Mouse (Mus musculus) small intestine, adult 2 months (tissue): ENCODE results near the gene Nfs1. TPM values are rescaled to one million over a fixed set of nuclear protein-coding genes. Genes with fewer than 3 reads are reported as not detected.
A peak's percentile ranks its signal among the peaks of the same experiment; 100 is the strongest.
"Not testable (repeated sequence)": the region's sequence is repeated elsewhere in the genome, so short reads cannot be mapped to it uniquely, and the experiment has no call there.

Experiments
- H3K27ac ChIP-seq: fragments of 200-500 bp; 2 replicates; pipeline ENCODE4 v1.5.1; 2012; ENCODE audit warnings: low read depth, low read length, control low read depth, inconsistent platforms; ENCODE audit not compliant: insufficient read depth
- H3K27me3 ChIP-seq: fragments of 200-500 bp; 2 replicates; pipeline ENCODE4 v1.6.1; 2012; ENCODE audit warnings: mild to moderate bottlenecking, moderate library complexity, low read length, inconsistent platforms; ENCODE audit not compliant: control insufficient read depth, insufficient read depth
- H3K36me3 ChIP-seq: fragments of 200-500 bp; 2 replicates; pipeline ENCODE4 v1.6.1; 2012; ENCODE audit warnings: mild to moderate bottlenecking, low read length, control low read depth, inconsistent platforms; ENCODE audit not compliant: control insufficient read depth, insufficient read depth
- H3K4me1 ChIP-seq: fragments of 200-500 bp; 2 replicates; pipeline ENCODE4 v1.6.1; 2012; ENCODE audit warnings: low read length, inconsistent platforms, mixed read lengths; ENCODE audit not compliant: control insufficient read depth, insufficient read depth, insufficient read length
- H3K4me3 ChIP-seq: fragments of 200-500 bp; 2 replicates; pipeline ENCODE4 v1.5.1; 2012; ENCODE audit warnings: low read depth, mild to moderate bottlenecking, control low read depth, inconsistent platforms, low read length, moderate library complexity
- CTCF ChIP-seq: fragments of 200-500 bp; IDR thresholded peaks from 2 replicates; pipeline ENCODE4 v1.5.1; 2012; ENCODE audit warnings: low read depth, mild to moderate bottlenecking, control low read depth, inconsistent platforms, low read length, moderate library complexity, mixed read lengths; ENCODE audit not compliant: insufficient replicate concordance, insufficient read length; ENCODE audit errors: extremely low read depth
- POLR2A ChIP-seq: fragments of 200-500 bp; IDR thresholded peaks from 2 replicates; pipeline ENCODE4 v1.6.1; 2012; ENCODE audit warnings: low read depth, mild to moderate bottlenecking, control low read depth, inconsistent platforms, low read length, moderate library complexity
- WGBS: fragments of 180-500 bp; shearing (Covaris S2); methylation state at CpG from one replicate; pipeline ENCODE4 v1.1.7; 2018; 5-methylcytosine and 5-hydroxymethylcytosine counted together
- polyA plus RNA-seq: library from polyadenylated mRNA; depleted of rRNA; stranded (reverse); fragments of >200 nt; gene quantifications from 2 replicates; pipeline ENCODE4 v1.2.3, GENCODE M21; 2012; rRNA removed

Nfs1 gene
- 32.2 and 40.3 TPM in 2 replicates for polyA plus RNA-seq

DNA sequence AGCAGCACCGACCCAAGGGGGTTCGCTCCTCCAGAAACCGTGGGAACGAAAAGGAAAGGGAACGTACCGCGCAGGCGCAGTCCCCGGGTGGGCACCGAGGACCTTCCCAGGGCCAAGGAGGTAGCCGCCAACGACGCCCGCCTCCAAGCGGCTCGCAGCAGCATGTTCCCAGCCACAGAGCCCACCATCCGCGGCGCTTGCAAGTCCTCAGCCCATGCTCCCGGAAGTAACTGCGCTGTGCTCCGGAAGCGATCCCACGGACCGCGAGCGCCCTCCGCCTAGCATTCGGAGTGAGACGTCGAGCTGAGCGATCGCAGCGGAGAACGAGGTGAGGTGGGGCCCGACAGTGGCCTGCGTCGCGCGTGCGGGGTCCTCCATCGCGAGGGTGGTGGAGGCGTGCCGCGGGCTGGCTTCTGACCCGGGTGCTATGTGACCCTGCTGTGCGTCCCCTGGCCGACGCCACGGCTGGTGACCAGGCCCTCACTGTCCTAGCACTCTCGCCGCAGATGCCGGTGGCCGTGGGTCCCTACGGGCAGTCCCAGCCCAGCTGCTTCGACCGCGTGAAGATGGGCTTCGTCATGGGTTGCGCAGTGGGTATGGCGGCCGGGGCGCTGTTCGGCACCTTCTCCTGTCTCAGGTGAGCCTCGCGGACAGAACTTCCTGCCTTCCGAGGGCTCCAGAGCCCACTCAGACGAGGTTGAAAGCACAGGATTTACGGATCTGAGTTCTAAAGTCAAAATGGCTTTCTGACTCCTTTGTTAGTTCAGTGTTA is at the start of gene Nfs1, which contains the start of gene Romo1:
TSS of gene Nfs1 (minus strand) at position 234 of the 772 bp plus-strand sequence.
TSS of gene Romo1 (plus strand) at position 87 of the 772 bp plus-strand sequence.
- TF ChIP-seq POLR2A: no peak; the same call in 1 of the 2 replicates
- no peak for TF ChIP-seq CTCF
- under 1% methylated on average over 70 of the region's 70 CpGs for WGBS
- Histone ChIP-seq H3K36me3 (peaks cover 27% of the 10 kb centered on the region), H3K4me3 (peak within 1 kb of the TSS; percentile 77), H3K27me3 (no peaks in the 10 kb centered on the region), H3K27ac (peak within 1 kb of the TSS; percentile 67), H3K4me1 (no peaks in the 10 kb centered on the region)

DNA sequence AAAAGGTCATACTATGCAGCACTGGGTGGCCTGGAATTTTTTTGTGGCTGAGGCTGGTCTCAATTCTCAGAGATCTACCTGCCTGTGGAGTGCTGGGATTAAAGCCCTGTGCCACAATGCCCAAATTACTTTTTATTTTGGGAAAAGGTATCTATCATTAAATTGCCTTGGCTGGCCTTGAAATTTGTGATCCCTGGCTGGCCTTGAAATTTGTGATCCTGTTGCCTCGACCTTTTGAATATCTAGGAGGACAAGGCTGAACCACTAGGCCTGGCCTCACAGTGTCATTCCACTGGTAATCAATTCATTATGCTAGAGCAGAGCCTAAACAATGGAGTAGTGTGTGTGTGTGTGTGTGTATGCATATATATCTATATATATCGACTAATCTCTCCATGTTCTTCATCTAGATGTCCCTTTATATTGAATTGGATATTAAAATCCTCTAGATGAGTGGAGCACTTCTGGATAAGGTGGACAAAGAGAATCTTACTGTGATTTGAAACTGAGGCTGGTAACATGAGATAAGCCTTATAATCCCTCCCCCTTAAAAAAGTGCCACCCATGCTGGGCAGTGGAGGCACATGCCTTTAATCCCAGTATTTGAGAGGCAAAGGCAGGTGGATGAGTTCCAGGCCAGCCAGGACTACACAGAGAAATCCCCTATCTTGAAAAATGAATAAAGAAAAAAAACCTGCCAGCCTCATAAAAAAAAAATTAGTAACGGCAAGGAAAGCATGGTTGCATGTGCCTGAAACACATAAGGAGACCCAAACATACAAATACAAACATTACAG is 49.3 kb upstream of the Nfs1 start:
- H3K27me3 ChIP-seq: no peaks in the 10 kb centered on the region
- TF ChIP-seq CTCF (no peak), POLR2A (no peak)
- H3K27ac ChIP-seq: no peak overlapping the region
- no peaks in the 10 kb centered on the region for H3K36me3 ChIP-seq
- peaks cover 3% of the 10 kb centered on the region; the same call in 1 of the 2 replicates for H3K4me1 ChIP-seq
- no peak overlapping the region for H3K4me3 ChIP-seq
- WGBS: 85% methylated on average over 3 of the region's 3 CpGs

DNA sequence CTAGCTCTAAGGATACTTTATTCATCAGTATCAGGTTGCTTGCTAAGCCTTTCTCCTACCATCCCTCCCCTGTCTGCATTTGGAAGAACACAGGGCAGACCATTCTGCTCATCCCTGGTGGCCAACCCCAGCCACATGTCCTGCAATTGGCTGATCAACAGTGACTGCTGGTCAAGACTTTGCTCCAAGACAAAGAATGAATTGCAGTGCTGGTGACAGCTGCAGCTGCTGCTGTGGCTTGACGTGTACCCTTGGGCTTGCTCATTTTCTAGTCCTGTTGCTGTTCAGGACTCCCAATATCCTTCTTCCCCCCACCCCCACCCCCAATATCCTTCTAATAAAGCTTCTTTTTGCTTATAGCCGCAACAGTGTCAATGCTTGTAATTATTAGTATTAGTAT is 48.1 kb upstream of the Nfs1 start:
- H3K4me3 ChIP-seq: no peak overlapping the region
- H3K27me3 ChIP-seq: no peaks in the 10 kb centered on the region
- no peak for TF ChIP-seq POLR2A
- no peak for TF ChIP-seq CTCF
- H3K36me3 ChIP-seq: no peaks in the 10 kb centered on the region
- WGBS: 89% methylated on average over 2 of the region's 2 CpGs
- peaks cover 3% of the 10 kb centered on the region; the same call in 1 of the 2 replicates for H3K4me1 ChIP-seq
- no peak overlapping the region for H3K27ac ChIP-seq

GRCm38 (mm10) chr2:156191540-156191939 is 47.6 kb upstream of the Nfs1 start:
- Histone ChIP-seq H3K4me3 (no peak overlapping the region), H3K36me3 (no peaks in the 10 kb centered on the region), H3K27ac (no peak overlapping the region), H3K4me1 (peaks cover 3% of the 10 kb centered on the region; the same call in 1 of the 2 replicates), H3K27me3 (no peaks in the 10 kb centered on the region)
- 93% methylated on average over 2 of the region's 2 CpGs for WGBS
- no peak for TF ChIP-seq CTCF

DNA sequence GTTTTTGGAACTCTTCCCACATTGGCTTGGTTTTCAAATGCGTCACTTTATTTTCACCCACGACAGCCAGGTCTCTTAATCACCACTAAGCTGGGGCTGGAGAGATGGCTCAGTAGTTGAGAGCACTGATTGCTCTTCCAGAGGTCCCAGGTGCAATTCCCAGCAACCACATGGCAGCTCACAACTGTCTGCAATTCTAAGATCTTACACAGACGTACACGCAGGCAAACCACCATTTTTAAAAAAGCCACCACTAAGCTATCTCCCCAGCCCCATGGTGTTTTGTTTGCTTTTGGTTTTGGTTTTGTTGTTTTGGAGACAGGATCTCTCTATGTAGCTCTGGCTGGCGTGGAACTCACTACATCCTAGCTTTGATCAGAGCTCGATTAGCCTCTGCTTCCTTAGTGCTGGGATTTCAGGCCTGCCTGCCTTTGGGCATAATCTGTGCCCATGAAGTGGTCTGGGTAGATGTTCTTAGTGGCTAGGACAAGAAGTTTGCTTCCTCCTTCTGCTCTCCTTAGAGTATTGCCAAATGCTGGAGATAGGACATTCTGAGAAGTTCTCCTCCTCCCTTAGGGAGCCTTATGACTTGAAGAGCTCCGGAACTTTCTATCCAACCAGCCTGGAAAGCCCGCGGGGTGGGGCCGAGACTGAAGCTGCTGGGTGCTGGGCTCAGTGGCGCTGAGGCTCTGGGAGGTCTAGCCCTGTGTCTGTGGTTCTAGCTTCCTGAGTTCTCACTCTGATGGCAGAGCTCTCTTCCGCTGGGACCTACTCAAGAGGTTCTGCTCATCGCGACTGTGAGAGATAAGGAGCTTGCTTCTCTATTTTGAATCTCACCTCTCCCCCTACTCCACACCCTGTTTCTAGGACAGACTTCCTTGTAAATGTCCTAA is 46.3 kb upstream of the Nfs1 start:
- Histone ChIP-seq H3K27ac (peak overlapping the region; percentile 93), H3K4me3 (peak overlapping the region; percentile 17; the same call in 1 of the 2 replicates), H3K4me1 (peaks cover 3% of the 10 kb centered on the region; the same call in 1 of the 2 replicates), H3K27me3 (no peaks in the 10 kb centered on the region), H3K36me3 (no peaks in the 10 kb centered on the region)
- whole genome bisulfite sequencing: 66% methylated on average over 14 of the region's 14 CpGs
- TF ChIP-seq POLR2A (0 out of 2 replicates have a peak, but pooled peaks have one; percentile 32), CTCF (no peak)

- H3K36me3 ChIP-seq: not testable (repeated sequence)
- H3K27ac ChIP-seq: peak overlapping the region; percentile 93
Observed at GRCm38 (mm10) chr2:156189241-156189640, 45.3 kb upstream of the Nfs1 start.

More at GRCm38 (mm10) chr2:156189241-156189640, 45.3 kb upstream of the Nfs1 start:
- not testable (repeated sequence) for H3K4me1 ChIP-seq, H3K4me3 ChIP-seq, H3K27me3 ChIP-seq
- WGBS: 81% methylated on average over 7 of the region's 7 CpGs
